Mouse (Mus musculus) stomach, postnatal 0 days (tissue): ENCODE measurements around the gene Tmem104. TPM values are rescaled to one million over a fixed set of nuclear protein-coding genes. Genes with fewer than 3 reads are reported as not detected.

ENCODE experiments used
- ATAC-seq: fragments of 200-750 bp; cut with Nextera tagmentation; 2 replicates; pipeline ENCODE4 v1.8.0; 2017; ENCODE audit not compliant: low FRiP score, low TSS enrichment
- DNase-seq: peaks from one replicate; pipeline ENCODE4 v3.0.0-alpha.2; 2016; ENCODE audit warnings: low spot score
- H3K27ac ChIP-seq: fragments of 300-500 bp; sonication (generic); replicated peaks from 2 replicates; pipeline ENCODE4 v1.5.1; 2014; ENCODE audit warnings: mild to moderate bottlenecking, control low read depth
- H3K27me3 ChIP-seq: fragments of 300-500 bp; sonication (generic); 2 replicates; pipeline ENCODE4 v1.6.1; 2014; ENCODE audit warnings: low read length; ENCODE audit not compliant: control insufficient read depth, insufficient read depth
- H3K36me3 ChIP-seq: fragments of 300-500 bp; sonication (generic); 2 replicates; pipeline ENCODE4 v1.6.1; 2014; ENCODE audit warnings: low read length, mixed read lengths; ENCODE audit not compliant: control insufficient read depth, insufficient read depth
- H3K4me1 ChIP-seq: fragments of 300-500 bp; sonication (generic); replicated peaks from 2 replicates; pipeline ENCODE4 v1.6.1; 2014; ENCODE audit warnings: antibody characterized with exemption; ENCODE audit not compliant: control insufficient read depth, insufficient read depth
- H3K4me2 ChIP-seq: fragments of 300-500 bp; sonication (generic); replicated peaks from 2 replicates; pipeline ENCODE4 v1.6.1; 2014; ENCODE audit warnings: low read depth, mild to moderate bottlenecking, control low read depth, moderate library complexity
- H3K4me3 ChIP-seq: fragments of 300-500 bp; sonication (generic); 2 replicates; pipeline ENCODE4 v1.5.1; 2014; ENCODE audit warnings: low read depth, low read length, control low read depth
- H3K9ac ChIP-seq: fragments of 300-500 bp; sonication (generic); 2 replicates; pipeline ENCODE4 v1.6.1; 2014; ENCODE audit warnings: mild to moderate bottlenecking, low read length, control low read depth, mixed read lengths
- H3K9me3 ChIP-seq: fragments of 300-500 bp; sonication (generic); 2 replicates; pipeline ENCODE4 v1.6.1; 2016; ENCODE audit warnings: low read length; ENCODE audit not compliant: control insufficient read depth
- CTCF ChIP-seq: IDR thresholded peaks from 2 replicates; pipeline ENCODE4 v1.5.1; 2016; ENCODE audit warnings: antibody characterized with exemption, low read depth, mild to moderate bottlenecking, moderate library complexity
- EP300 ChIP-seq: optimal IDR thresholded peaks from 2 replicates; pipeline ENCODE3; 2016; ENCODE audit warnings: antibody characterized with exemption
- WGBS: fragments of 180-500 bp; shearing (Covaris S2); extraction: QIAGEN DNeasy Blood & Tissue Kit; methylation state at CpG from one replicate; pipeline ENCODE4 v1.1.7; 2014; 5-methylcytosine and 5-hydroxymethylcytosine counted together
- polyA plus RNA-seq: library from polyadenylated mRNA; unstranded; fragments of >200 nt; fragmentation: Nextera tagmentation; extraction: Ambion mirVana; gene quantifications from 2 replicates; pipeline ENCODE4 v1.2.1, GENCODE M21; 2015

The Tmem104 gene
- polyA plus RNA-seq, 1 experiment from 2014 or later, result 6.3 TPM

GRCm38 (mm10) chr11:115163568-115164150 is 23.6 kb upstream of the Tmem104 start:
- DNase-seq, result peak; percentile 63
- under 1% methylated on average over 47 of the region's 47 CpGs for WGBS

GRCm38 (mm10) chr11:115164341-115164975 is 22.8 kb upstream of the Tmem104 start:
- no peaks in the 10 kb centered on the region for H3K9me3 ChIP-seq
- H3K4me2 ChIP-seq, result peak overlapping the region; percentile 90
- no peaks in the 10 kb centered on the region for H3K4me1 ChIP-seq
- DNase-seq, result peak; percentile 54
- no peaks in the 10 kb centered on the region for H3K27me3 ChIP-seq
- peak overlapping the region; percentile 74 for H3K4me3 ChIP-seq
- WGBS, result under 1% methylated on average over 14 of the region's 14 CpGs
- peak overlapping the region; percentile 68 for H3K9ac ChIP-seq
- H3K27ac ChIP-seq, result peak overlapping the region; percentile 84
- no peak for TF ChIP-seq EP300
- TF ChIP-seq CTCF, result no peak
- no peak for ATAC-seq
- no peaks in the 10 kb centered on the region for H3K36me3 ChIP-seq

More at GRCm38 (mm10) chr11:115163568-115164150, 23.6 kb upstream of the Tmem104 start:
- Histone ChIP-seq H3K9ac (peak overlapping the region; percentile 68), H3K36me3 (no peaks in the 10 kb centered on the region), H3K27ac (peak overlapping the region; percentile 84), H3K27me3 (no peaks in the 10 kb centered on the region), H3K4me3 (peak overlapping the region; percentile 74), H3K4me1 (no peaks in the 10 kb centered on the region), H3K9me3 (no peaks in the 10 kb centered on the region), H3K4me2 (peak overlapping the region; percentile 90)
- ATAC-seq, result no peak; the same call in 1 of the 2 replicates
- no peak for TF ChIP-seq EP300
- peak; percentile 50 for TF ChIP-seq CTCF

- H3K4me2 ChIP-seq, result peak overlapping the region; percentile 90
- H3K4me3 ChIP-seq, result peak overlapping the region; percentile 74
- H3K36me3 ChIP-seq, result no peaks in the 10 kb centered on the region
- no peaks in the 10 kb centered on the region for H3K9me3 ChIP-seq
- peak overlapping the region; percentile 68 for H3K9ac ChIP-seq
- TF ChIP-seq EP300 (no peak), CTCF (no peak)
- DNase-seq (peak; percentile 73), ATAC-seq (peak; percentile 15; the same call in 1 of the 2 replicates)
- no peaks in the 10 kb centered on the region for H3K4me1 ChIP-seq
- WGBS, result 11% methylated on average over 9 of the region's 9 CpGs
- H3K27me3 ChIP-seq, result no peaks in the 10 kb centered on the region
- H3K27ac ChIP-seq, result peak overlapping the region; percentile 70
These were observed 22.3 kb upstream of the Tmem104 start for GRCm38 (mm10) chr11:115164976-115165374.

GRCm38 (mm10) chr11:115166776-115167175 is 20.5 kb upstream of the Tmem104 start:
- ATAC-seq (no peak), DNase-seq (no peak)
- peaks cover 4% of the 10 kb centered on the region; the same call in 1 of the 2 replicates for H3K4me1 ChIP-seq
- no peak overlapping the region for H3K4me3 ChIP-seq
- H3K9ac ChIP-seq, result no peak overlapping the region
- H3K9me3 ChIP-seq, result no peaks in the 10 kb centered on the region
- H3K27me3 ChIP-seq, result no peaks in the 10 kb centered on the region
- H3K27ac ChIP-seq, result no peak overlapping the region
- 74% methylated on average over 3 of the region's 3 CpGs for WGBS
- H3K36me3 ChIP-seq, result no peaks in the 10 kb centered on the region
- TF ChIP-seq EP300 (no peak), CTCF (no peak)
- no peak overlapping the region for H3K4me2 ChIP-seq

GRCm38 (mm10) chr11:115167631-115168249 is 19.5 kb upstream of the Tmem104 start:
- 75% methylated on average over 8 of the region's 8 CpGs for WGBS
- H3K9me3 ChIP-seq, result no peaks in the 10 kb centered on the region
- no peak overlapping the region for H3K27ac ChIP-seq
- H3K9ac ChIP-seq, result no peak overlapping the region
- no peak overlapping the region for H3K4me2 ChIP-seq
- H3K27me3 ChIP-seq, result no peaks in the 10 kb centered on the region
- no peak overlapping the region for H3K4me3 ChIP-seq
- H3K36me3 ChIP-seq, result no peaks in the 10 kb centered on the region
- peaks cover 12% of the 10 kb centered on the region for H3K4me1 ChIP-seq
- ATAC-seq (no peak), DNase-seq (no peak)
- TF ChIP-seq CTCF, result no peak
- TF ChIP-seq EP300, result no peak

- no peak overlapping the region for H3K27ac ChIP-seq
- H3K4me1 ChIP-seq, result peaks cover 19% of the 10 kb centered on the region
- no peaks in the 10 kb centered on the region for H3K27me3 ChIP-seq
- TF ChIP-seq EP300 (no peak), CTCF (no peak)
- DNase-seq (no peak), ATAC-seq (no peak)
- H3K4me2 ChIP-seq, result no peak overlapping the region
- no peak overlapping the region for H3K9ac ChIP-seq
- no peak overlapping the region for H3K4me3 ChIP-seq
- 86% methylated on average over 4 of the region's 4 CpGs for whole genome bisulfite sequencing
- no peaks in the 10 kb centered on the region for H3K9me3 ChIP-seq
- no peaks in the 10 kb centered on the region for H3K36me3 ChIP-seq
These were observed 17.9 kb upstream of the Tmem104 start for GRCm38 (mm10) chr11:115169430-115169829.
